Mouse (Mus musculus): ENCODE data around the gene F930015N05Rik. TPM values are rescaled to one million over a fixed set of nuclear protein-coding genes. Genes with fewer than 3 reads are reported as not detected.
A peak's percentile ranks its signal among the peaks of the same experiment; 100 is the strongest.

F930015N05Rik gene
- polyA plus RNA-seq, 1 experiment from 2014 or later = 0.77 TPM

DNA sequence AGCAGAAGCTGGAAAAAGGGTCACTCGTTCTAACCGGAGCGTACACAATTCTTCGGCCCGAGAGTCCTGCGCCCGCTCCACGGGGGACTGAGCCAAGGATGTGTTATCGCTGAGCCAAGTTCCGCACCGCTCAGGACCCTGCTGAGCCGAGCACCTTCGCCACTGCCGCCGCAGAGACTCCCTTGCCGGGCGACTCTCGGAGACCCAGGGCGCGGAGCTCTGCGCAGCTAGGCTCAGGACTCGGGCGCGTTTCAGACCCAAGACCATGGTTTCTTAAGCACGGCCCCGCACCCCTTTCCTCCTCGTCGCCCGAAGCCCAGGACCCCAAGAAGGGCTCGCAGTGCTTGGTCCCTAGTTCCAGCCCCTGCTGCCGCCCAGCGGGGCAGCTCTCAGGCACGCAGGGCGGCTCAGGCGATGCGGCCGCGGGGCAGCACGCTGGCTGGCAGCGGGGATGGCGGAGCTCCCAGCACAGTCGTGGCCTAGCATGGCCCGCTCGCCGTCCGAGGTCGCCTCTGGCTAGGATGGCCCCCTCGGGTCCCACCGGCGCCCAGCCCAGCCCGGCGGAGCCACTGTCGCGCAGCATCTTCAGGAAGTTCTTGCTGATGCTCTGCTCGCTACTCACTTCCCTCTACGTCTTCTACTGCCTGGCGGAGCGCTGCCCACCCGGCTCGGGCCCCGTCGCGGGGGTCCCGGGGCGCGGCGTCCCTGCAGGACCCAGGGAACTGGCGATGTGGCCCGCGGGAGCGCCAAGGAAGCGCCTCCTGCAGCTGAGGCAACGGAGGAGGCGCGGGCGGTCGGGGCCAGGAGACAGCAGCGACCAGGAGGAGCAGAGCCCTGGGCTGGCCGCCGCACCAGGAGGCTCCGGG, 674 bp downstream of the F930015N05Rik start:
- Histone ChIP-seq H3K4me1 (peaks cover 19% of the 10 kb centered on the region), H3K27ac (peak overlapping the region; percentile 48; the same call in 1 of the 2 replicates), H3K4me3 (peak overlapping the region; percentile 55), H3K9me3 (replicated peaks) (no peaks in the 10 kb centered on the region), H3K9ac (peak overlapping the region; percentile 57), H3K27me3 (replicated peaks) (peaks cover 34% of the 10 kb centered on the region), H3K36me3 (no peaks in the 10 kb centered on the region), H3K4me2 (peak overlapping the region; percentile 81)
- WGBS (ENCODE audit: insufficient replicate concordance) = under 1% methylated on average over 81 of the region's 81 CpGs
- ATAC-seq = 0 out of 2 replicates have a peak, but pooled peaks have one; percentile 35

DNA sequence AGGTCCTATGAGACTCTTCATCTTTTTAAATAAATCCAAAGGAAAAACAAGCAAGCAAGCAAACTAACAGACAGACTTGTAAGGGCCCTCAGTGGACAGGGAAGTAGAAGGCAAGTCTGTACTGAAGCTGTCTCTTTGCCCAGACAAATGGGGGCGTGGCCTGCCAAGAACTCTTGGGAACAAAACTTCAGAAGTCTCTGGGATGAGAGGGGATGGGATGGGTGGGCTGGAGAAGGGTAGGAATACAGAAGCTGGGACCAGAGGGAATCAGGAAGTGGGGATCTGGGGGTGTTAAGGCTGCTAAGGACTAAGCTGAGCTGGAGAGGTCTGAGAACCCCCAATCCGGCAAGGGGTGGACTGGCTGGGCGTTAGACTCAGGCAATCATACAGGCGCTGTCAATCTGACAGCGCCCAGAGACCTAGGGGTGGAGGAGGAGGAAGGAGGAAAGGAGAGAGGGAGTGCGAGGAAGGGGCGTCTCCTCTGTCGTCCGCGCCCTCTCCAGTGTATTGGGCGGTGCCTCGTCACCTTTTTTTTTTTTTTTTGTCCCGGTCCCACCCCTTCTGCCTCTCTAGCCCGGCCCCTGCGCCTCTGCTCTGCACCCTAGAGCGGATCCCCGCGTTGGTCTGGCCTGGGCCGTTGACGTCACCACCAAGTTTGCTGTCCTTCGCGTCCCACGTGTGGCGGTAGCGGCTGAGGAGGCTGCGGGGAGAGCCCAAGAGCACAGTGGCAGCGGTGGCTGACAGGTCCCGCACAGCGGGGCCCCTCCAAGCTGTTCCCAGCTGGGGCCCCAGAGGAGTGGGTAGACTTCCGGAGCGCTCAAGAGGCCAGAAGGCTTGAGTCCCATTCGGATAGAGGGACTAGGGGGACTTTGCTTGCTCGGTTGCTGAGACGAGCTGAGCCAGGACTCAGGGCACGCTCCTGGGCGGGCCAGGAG, 1.6 kb downstream of the F930015N05Rik start, which contains the start of gene Hs3st3a1:
Gene Hs3st3a1, plus strand, starts transcription at position 722 of the 935 bp plus-strand sequence.
- Histone ChIP-seq H3K27me3 (replicated peaks) (peaks cover 34% of the 10 kb centered on the region), H3K36me3 (no peaks in the 10 kb centered on the region), H3K4me1 (peaks cover 19% of the 10 kb centered on the region), H3K4me3 (peak within 1 kb of the TSS; percentile 55), H3K27ac (peak within 1 kb of the TSS; percentile 48), H3K9me3 (replicated peaks) (no peaks in the 10 kb centered on the region), H3K4me2 (peak within 1 kb of the TSS; percentile 81), H3K9ac (peak within 1 kb of the TSS; percentile 57)
- ATAC-seq = peak; percentile 83
- WGBS (ENCODE audit: insufficient replicate concordance) = 3% methylated on average over 34 of the region's 36 CpGs

DNA sequence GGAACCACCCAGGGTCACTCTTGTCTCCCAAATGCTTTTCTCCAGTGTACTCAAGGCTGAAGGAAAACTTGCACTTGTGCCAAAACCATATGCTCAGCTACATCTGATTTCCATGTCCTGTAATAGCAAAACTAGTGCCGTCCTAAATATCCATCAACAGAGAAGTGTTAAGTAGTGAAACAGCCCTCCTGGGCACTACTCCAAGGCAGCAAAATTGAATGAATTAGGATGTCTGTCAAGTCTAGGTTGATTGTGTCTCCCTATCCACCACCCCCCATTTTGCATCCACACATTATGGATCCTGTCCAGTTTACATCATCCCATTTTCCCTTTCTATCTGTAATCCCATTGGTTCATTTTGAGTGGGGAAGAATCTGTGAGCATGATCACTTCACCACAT, 17.5 kb downstream of the F930015N05Rik start:
- Histone ChIP-seq H3K27me3 (replicated peaks) (no peaks in the 10 kb centered on the region), H3K4me2 (no peak overlapping the region), H3K9me3 (replicated peaks) (no peaks in the 10 kb centered on the region), H3K4me3 (no peak overlapping the region), H3K27ac (no peak overlapping the region), H3K36me3 (no peaks in the 10 kb centered on the region), H3K4me1 (no peaks in the 10 kb centered on the region), H3K9ac (no peak overlapping the region)
- ATAC-seq = no peak
- 80% methylated on average over 1 of the region's 1 CpGs for WGBS (ENCODE audit: insufficient replicate concordance)

DNA sequence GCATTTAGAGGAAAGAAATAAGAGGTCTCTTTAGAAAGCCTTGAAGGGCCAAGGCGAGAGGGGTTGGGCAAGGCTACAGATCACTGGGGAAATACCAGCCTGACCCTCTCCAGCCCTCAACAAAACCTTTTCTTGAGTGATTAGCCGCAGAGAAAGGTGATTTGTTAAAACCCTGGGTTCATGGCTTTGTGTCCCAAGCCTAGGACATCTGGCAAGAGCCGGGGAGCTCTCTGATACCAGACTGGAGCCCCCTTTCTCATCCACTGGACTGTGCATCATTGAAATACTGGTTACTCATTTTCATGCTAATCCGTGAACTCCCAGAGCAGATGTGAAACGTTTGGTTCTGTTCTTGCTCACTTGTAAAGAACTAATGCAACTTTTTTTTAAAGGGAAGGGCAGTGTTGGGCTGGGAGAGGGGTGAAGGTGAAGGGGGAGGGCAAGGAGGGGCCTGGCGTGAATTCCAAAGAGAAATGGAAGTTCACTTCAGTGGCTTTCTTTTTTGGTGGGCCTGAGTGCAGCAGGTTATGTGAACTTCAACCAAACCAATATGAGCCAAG, 35.8 kb downstream of the F930015N05Rik start:
- Histone ChIP-seq H3K4me3 (no peak overlapping the region), H3K9ac (no peak overlapping the region), H3K27ac (no peak overlapping the region), H3K9me3 (replicated peaks) (no peaks in the 10 kb centered on the region), H3K36me3 (no peaks in the 10 kb centered on the region), H3K27me3 (replicated peaks) (no peaks in the 10 kb centered on the region), H3K4me2 (no peak overlapping the region), H3K4me1 (no peaks in the 10 kb centered on the region)
- WGBS (ENCODE audit: insufficient replicate concordance) = 56% methylated on average over 6 of the region's 6 CpGs
- no peak for ATAC-seq

DNA sequence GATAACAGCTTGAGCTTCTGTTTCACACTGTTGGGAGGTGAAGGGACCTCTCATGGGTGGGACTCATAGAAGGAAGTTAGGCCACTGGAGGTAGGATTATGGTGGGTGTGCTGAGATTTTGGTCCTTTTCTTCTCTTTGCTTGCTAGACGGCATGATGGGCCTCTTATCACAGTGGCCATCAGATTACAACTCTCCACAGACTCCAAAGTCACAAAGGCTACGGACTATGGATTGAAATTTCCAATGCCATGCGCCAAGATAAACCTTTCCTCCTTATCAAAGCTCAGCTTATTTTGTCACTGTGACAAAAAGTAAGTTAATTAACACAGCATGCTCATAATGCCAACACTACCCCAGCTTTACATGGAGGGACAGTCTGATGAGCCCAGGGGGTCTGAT, 38.8 kb downstream of the F930015N05Rik start:
- no peak overlapping the region for H3K4me3 ChIP-seq
- ATAC-seq = no peak
- no peak overlapping the region for H3K9ac ChIP-seq
- no peak overlapping the region for H3K4me2 ChIP-seq
- H3K9me3 ChIP-seq (replicated peaks) = no peaks in the 10 kb centered on the region
- no peaks in the 10 kb centered on the region for H3K36me3 ChIP-seq
- 55% methylated on average over 3 of the region's 3 CpGs for WGBS (ENCODE audit: insufficient replicate concordance)
- no peaks in the 10 kb centered on the region for H3K27me3 ChIP-seq (replicated peaks)
- H3K4me1 ChIP-seq = no peaks in the 10 kb centered on the region
- no peak overlapping the region for H3K27ac ChIP-seq

DNA sequence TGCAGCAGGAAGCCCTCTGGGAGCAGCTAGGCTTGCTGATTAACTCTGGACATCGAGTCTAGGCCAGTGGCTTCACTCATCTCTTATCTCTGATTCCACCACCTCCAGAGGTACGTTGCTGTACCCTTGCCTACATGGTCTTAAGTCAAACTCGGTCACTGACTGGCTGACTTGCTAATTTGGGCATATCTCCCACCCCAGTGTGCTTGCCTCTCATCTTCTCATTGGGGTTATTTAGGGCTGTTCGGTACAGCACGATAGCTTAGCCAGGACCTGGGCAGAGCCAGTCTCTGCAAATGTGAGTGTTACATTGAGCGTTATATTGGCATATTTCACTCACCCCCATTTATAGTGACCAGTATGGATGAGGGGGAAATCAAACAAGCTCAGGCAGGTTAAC, 39.5 kb downstream of the F930015N05Rik start:
- Histone ChIP-seq H3K4me1 (no peaks in the 10 kb centered on the region), H3K27ac (no peak overlapping the region), H3K4me2 (no peak overlapping the region), H3K4me3 (no peak overlapping the region), H3K36me3 (no peaks in the 10 kb centered on the region), H3K27me3 (replicated peaks) (no peaks in the 10 kb centered on the region), H3K9me3 (replicated peaks) (no peaks in the 10 kb centered on the region), H3K9ac (no peak overlapping the region)
- WGBS (ENCODE audit: insufficient replicate concordance) = 39% methylated on average over 6 of the region's 6 CpGs
- ATAC-seq = no peak

DNA sequence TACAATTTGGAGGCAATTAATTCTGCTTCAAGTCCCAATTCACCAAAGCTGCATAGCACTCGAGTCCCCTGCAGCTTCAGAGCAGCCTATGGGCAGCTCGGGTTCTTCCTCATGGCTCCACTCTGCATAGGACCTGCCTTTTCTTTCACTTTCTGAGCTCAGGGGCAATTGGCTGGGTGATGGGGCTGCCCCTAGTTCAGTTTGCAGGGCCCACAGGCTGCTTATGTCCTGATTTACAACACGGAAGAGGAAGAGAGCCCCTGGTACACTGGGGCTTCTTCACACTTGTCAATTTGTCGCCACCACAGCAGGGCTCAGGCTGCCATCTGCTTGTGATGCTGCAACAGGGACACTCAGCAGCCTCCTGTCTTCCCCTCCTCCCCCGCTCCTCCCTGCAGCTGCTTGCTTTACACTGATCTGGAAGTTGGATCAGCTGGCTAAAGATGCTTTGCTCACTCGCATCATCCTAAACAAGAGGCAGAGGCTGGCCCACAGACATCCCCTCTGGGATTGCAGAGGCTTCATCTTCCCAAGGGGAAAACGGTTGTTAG, 40.0 kb downstream of the F930015N05Rik start:
- no peak overlapping the region for H3K4me3 ChIP-seq
- H3K4me1 ChIP-seq = no peaks in the 10 kb centered on the region
- whole genome bisulfite sequencing (ENCODE audit: insufficient replicate concordance) = 18% methylated on average over 7 of the region's 7 CpGs
- H3K36me3 ChIP-seq = no peaks in the 10 kb centered on the region
- H3K4me2 ChIP-seq = peak overlapping the region; percentile 0; the same call in 1 of the 2 replicates
- no peaks in the 10 kb centered on the region for H3K9me3 ChIP-seq (replicated peaks)
- no peak overlapping the region for H3K9ac ChIP-seq
- no peak overlapping the region for H3K27ac ChIP-seq
- H3K27me3 ChIP-seq (replicated peaks) = no peaks in the 10 kb centered on the region
- ATAC-seq = no peak

DNA sequence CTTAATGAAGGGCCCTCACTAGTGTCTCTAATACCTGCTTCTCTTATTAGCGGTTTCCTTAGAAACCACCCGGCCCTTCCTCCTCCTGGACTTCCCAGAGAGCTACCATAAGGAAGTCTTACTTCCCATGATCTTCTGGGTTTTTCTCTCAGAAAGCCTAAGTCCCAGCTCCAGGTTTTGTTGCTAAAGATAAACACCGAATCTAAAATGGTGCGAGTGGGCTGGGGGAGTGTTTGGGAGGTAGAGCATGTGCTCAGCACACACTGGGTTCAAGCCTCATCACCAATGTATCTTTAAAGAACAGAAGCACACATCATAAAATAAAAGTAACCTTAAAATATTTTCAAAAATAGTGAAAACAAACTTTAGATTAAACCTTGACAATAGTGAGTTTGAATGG, 50.1 kb downstream of the F930015N05Rik start:
- Histone ChIP-seq H3K4me2 (no peak overlapping the region), H3K4me1 (no peaks in the 10 kb centered on the region), H3K9ac (no peak overlapping the region), H3K4me3 (no peak overlapping the region), H3K27me3 (replicated peaks) (no peaks in the 10 kb centered on the region), H3K36me3 (no peaks in the 10 kb centered on the region), H3K27ac (no peak overlapping the region), H3K9me3 (replicated peaks) (no peaks in the 10 kb centered on the region)
- ATAC-seq = no peak
- WGBS (ENCODE audit: insufficient replicate concordance) = 70% methylated on average over 4 of the region's 4 CpGs

Other genes with a start within 250 kb of the F930015N05Rik start
- 0.62 and 0.87 TPM in 2 replicates for gene Hs3st3a1, start 1.3 kb downstream of the F930015N05Rik start, polyA plus RNA-seq (2016; fragmentation: Nextera tagmentation; extraction: Ambion mirVana)

Data from liver, embryonic 12.5 days (tissue).